Mouse (Mus musculus): Measurements from ENCODE around the gene Themis2.
"Not testable (repeated sequence)": the region's sequence is repeated elsewhere in the genome, so short reads cannot be mapped to it uniquely, and the experiment has no call there.

Gene Themis2

DNA sequence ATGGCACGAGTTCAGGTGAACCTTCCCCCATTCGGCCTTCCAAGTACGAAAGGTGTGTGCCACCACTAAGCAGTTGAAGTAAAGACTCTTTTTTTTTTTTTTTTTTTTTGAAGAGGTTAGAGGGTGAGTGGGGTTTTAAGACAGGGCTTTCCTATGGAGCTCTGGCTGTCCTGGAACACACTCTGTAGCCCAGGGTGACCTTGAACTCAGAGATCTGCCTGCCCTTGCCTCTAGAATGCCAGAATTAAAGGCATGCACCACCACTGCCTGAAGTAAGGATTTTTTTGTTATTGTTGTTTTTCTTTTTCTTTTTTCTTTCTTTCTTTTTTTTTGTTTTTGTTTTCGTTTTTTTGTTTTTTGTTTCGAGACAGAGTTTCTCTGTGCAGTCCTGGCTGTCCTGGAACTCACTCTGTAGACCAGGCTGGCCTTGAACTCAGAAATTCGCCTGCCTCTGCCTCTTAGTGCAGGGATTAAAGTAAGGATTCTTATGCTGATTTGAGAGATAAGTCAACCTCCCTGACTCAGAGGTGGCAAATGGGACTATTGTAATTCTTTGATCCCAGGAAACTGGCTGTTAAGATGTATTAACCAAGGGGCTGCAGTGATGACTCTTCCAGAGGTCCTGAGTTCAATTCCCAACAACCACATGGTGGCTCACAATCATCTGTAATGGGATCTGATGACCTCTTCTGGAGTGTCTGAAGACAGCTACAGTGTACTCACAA, 46.8 kb downstream of the Themis2 start:
- DNase-seq = no peak

- DNase-seq = no peak
Measured at GRCm38 (mm10) chr4:132748778-132749177, 47.4 kb downstream of the Themis2 start.

GRCm38 (mm10) chr4:132747664-132748259, 48.4 kb downstream of the Themis2 start:
- no peak for DNase-seq

GRCm38 (mm10) chr4:132746911-132747517, 49.2 kb downstream of the Themis2 start:
- no peak for DNase-seq

DNA sequence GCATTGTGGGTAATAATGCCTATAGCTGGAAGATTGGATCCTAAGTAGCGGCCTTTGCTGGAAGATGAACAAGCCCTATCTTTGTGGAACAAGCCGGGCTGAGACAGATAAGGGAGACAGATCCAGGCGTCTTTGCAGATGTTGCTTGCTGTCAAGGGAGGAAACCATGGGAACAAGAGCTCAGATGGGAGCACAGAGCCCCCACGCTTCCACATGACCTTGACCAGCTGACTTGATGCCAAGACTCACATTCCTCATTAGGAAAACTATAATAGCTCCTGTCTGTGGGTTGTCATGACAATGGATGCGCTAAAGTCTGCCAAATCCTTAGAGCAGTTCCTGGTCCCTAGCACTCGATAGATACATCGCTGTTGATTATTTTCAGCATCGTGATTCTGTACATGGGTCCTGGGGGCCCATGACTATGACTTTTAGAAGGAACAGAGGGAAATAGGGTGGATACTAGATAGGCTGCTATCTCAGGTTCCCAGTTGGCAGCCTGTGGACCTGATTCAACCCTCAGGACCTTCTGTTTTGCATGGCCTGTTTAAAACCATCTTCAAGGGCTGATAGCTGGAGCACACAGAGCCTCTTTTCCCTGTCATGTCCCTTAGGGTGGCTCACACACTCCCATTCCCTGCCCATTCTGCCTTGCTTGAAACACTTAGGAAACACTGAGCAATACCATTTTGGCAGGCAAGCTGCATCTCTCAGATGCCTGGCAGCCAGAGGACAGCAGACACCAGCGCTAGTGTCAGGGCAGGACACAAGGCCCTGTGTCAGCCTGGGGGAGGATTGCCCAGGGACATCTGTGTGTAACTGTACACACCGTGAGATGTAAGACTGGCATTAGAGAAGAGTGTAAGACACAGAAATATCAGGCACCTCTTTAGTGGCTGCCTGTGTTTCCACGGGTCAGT, 51.9 kb downstream of the Themis2 start:
- DNase-seq = no peak

DNA sequence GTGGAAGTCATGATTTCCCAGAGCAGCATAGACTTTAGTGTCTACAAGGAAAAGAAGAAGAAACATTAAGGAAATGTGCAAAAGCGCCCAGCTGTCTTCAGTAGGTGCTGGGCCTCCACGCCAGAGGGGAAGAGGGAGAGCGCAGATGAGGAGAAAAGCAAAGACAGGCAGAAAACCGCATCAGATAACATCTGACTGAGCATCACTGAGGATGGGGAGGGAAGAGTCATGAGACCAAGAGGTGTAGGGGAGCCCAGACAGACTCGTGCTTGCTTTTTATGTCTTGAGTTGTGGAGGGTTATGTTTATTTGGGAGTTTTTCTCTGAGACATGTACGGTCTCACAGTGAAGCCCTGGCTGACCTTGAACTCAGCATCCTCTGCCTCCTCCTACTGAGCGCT, 54.7 kb downstream of the Themis2 start:
- DNase-seq = no peak

- DNase-seq = not testable (repeated sequence)
Measured at GRCm38 (mm10) chr4:132737154-132737553, 59.0 kb downstream of the Themis2 start.

DNA sequence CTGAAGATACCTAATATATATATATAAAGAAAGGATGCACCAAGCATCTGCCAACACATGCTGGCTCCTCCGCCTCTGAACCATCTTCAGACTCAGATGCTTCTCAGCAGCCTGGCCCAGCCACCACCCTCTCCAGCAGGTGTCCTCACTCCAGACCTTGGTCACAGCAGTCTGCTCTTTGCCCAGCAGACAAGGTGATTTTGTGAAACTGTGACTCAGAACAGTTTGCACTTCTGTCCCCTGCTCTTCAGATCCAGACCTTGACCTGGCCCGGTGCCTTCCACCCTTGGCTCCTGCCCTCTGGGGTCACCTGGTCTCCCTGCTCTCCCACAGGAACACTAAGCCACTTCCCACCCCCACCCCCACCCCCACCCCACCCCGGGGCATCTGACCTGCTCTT, 60.3 kb downstream of the Themis2 start:
- DNase-seq = no peak

DNA sequence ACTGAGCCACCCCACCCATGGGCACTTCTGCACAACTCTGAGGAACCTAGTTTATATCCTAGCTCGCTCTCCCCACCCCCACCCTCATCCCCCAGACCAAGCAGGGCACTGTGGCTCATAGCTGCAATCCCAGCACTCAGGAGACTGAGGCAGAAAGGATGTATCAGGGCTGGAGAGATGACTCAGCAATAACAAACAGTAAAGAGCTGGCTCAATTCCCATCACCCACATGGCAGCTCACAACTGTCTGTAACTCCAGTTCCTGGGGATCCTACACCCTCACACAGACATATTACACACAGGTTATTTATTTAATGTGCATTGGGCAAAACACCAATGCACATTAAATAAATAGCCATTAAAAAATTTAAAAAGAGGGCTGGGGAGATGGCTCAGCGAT, 60.8 kb downstream of the Themis2 start:
- DNase-seq = no peak

- no peak for DNase-seq
Measured at GRCm38 (mm10) chr4:132734766-132735165, 61.4 kb downstream of the Themis2 start.

GRCm38 (mm10) chr4:132733071-132733770, 63.0 kb downstream of the Themis2 start:
- peak; percentile 15 to 20 for DNase-seq

DNA sequence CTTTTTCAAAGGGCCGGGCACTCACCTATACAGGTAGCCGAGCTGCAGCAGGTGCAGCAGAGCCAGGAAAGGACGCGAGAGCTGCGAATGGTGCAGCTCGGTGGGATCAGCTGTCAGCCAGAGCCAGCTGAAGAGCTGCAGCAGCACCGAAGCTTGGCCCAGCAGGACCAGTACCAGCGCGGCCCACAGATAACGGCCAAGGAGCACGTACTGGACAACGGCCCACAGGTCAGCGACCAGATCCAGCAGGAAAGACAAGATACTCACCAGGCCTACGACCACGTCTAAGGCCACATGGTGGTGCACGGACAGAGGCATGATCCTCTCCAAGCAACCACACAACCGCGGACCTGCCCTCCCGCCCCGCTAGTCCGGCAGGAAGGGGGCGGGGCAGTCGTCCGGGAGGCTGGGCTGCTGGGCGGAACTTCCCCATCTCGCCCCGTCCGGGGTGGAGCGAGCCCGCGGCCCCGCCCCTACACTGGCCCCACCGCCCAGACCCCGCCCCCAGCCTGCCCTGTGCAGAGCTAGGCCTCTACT, 64.0 kb downstream of the Themis2 start, which contains the start of gene Xkr8:
TSS of gene Xkr8 (minus strand) at position 399 of the 537 bp plus-strand sequence.
- peak; percentile 86 for DNase-seq
